Mouse (Mus musculus) retina, embryonic 14.5 days (tissue): ENCODE results near the gene Lst1.

Experiments
- DNase-seq: peaks from one replicate; pipeline ENCODE4 v3.0.0-alpha.2; 2015; ENCODE audit warnings: low spot score

Gene Lst1

DNA sequence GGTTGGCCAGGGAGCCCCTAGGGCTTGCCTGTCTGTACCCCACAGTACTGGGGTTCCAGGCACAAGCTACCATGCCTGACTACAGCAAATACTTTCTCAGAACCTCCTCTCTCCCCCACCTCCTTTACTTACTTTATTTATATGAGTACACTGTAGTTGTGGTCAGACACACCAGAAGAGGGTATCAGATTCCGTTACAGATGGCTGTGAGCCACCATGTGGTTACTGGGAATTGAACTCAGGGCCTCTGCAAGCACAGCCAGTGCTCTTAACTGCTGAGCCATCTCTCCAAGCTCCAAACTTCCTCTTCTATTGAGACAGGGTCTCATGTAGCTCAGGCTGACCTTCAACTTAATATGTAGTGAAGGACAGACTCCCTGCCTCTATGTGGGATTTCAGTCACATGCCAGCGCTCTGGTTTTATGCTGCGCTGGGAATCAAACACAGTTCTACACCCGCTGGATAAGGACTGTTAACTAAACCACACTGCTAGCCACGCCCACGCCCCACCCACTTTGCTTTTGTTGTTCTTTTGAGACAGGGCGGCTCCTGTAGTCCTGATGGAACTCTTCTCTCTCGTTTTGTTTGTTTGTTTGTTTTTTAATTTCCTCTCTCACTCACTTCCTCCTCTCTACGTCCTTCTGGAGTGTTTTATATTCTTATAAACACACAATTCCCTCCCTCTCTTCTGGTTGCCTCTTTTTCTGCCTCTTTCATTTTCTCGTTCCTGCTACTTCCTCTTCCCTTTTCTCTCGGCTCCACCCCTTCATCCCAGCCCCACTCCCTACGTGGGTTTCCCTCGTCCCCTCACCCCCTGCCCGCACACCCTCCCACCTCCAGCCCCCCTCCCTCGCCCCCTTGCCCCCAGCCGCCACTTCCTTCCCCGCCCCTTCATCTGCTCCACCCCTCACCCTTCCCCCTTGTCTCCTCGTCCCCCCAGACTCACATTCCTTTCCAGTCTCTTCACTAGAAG, 2.3 kb downstream of the Lst1 start:
- DNase-seq, result peak; percentile 73

DNA sequence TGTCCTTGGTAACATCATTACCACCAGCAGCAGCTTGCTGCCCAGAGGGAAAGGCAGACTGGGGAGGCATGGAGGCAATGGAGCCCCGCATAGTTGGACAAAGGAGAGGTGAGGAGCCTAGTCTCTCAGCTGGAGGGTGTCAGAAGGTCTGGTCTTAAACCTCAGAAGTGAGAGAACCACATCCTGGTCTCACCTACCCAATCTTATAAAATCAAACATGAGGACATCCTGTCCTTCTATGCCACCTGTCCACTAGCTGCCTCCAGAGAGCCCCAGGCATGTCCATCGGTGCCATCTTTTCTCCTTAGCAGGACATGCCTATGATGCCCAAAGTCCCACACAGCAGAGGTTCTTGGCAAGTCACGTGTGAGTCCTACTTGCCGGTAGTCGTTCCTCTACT, 8.1 kb downstream of the Lst1 start:
- no peak for DNase-seq

DNA sequence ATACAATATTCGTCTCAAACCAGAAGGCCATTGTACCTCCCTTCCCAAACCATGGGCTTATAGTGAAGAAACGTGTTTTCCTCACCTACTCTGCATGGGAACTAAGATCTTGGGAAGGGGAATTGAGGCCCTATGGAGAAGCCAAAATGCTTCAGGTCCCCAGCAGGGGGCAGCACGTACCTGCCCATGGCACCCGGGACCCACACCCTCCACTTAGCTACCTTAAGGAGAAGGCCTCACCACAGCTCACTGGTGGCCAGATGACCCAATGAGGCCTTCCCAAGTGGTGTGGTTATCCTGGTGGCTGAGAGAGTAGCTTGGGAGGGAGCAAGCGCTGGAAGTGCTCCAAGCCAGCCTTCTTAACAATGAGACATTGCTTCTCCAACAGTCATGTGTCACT, 9.7 kb downstream of the Lst1 start:
- DNase-seq, result peak; percentile 87

DNA sequence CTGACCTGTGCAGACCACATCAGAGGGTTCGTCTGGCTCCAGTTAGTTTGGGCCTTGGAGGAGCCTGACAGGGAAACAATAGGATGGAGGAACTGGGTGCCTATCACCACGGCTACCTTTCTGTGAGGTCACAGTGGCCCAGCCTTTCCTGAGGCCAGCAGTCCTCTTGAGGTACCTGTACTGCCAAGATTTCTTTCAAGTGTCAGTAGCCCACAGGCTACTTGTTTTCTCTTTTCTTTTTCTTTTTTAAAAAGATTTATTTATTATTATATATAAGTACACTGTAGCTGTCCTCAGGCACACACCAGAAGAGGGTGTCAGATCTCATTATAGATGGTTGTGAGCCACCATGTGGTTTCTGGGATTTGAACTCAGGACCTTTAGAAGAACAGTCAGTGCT, 12.3 kb downstream of the Lst1 start, which contains the start of gene Aif1:
Gene Aif1, minus strand, starts transcription at position 101 of the 400 bp plus-strand sequence.
- DNase-seq, result no peak

DNA sequence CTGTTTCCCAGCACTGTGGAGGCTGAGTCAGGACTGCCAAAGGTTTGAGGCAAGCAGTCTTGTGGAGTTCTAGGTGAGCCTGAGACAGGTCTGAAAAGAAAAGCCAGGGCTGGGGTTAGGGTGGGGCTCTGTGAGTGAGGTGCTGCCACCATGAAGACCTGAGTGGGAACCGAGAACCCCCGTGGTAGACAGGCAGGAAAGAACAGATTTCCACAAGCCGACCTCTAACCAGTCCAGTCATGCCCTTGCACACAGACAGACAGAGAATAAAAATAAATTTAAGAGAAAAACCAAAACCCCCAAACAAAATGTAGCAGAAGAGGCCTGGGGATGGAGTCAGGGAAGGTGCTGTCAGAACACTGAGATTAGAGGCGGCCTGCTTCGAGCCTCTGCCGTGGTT, 12.9 kb downstream of the Lst1 start:
- no peak for DNase-seq

DNA sequence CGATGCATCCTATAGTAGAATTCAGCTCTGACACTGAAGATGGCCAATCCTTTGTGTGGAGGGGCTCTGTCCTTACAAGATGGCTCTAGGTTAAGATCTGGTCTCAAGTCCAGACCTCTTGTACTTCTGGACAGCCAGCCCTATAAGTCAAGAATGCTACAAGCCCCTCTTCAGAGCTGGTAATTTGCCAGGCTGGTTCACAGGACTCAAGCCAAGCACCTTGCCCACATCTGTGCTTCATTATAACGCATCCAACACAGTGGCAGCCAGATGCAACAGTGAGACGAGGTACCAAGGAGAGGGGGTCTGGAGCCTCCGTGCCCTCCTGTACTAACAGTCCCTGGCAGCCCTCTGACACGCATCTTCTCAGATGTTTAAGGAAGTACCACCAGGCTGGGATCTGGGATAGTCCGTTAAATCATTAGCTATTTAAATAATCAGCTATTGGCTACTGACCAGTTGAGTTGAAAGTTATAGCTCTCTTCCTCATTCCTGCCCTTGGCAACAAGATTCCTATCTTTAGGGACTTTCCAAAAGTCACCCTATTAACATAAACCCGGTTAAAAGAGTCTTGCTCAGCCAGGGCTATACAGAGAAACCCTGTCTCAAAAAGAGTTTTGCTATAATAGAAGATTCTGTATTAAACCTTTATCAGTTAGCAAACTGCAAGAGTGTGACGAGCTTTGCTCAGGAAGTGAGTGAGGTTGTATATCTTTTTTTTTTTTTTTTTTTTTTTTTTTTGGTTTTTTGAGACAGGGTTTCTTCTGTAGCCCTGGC, 13.8 kb downstream of the Lst1 start:
- no peak for DNase-seq

DNA sequence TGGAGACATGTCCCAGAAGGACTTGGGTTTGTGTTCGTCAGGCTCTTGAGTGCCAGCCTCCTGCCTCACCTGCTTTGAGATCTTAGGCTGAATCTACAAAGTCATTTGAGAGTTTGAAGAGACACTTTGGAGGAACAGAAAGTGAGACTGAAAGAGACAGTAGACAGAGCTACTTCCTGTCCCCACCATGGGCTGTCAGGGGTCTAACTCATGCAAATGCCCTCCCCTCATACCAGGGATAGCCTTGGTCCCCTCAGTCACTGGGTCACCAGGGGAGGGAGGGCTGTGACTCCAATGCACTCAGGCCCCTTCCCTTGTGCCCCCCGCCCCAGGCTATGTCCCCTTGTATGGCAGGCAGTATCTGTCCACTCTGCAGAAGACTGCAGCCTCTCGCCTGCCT, 14.9 kb downstream of the Lst1 start:
- DNase-seq, result no peak

DNA sequence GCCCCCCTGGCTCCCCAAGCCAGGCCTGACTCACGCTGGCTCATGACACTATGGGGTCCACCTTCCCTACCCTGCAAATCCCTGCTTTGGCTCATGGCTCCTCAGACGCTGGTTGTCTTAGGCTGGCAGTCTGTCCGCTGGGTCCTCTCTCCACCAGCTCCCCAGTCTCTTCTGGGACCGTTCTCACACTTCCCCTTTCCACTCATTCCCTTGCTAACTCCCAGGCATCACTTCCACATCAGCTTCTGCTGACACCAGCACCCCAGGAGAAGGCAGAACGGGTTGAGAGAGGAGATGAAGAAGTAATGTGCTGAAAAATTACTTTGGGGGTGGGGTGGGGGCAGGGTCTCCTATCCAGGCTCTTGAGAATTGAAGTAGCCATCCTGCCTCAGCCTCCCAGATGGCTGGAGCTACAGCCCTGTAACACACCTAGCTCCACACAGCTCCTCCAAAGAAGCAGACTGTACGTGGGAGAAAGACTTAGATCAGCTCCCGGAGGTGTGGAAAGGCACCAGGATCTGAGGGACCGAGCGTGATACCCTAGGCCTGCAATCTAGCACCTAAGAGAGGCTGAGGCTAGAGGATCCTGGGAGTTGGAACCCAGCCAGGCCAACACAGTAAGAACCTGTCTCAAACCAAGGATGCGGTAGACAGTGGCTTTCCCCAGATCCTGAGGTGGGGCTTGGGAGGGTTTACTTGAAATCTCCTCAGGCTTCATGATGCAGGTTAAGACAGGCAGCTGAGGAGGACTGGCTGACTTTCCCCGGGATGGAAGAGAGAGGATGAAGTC, 15.6 kb downstream of the Lst1 start:
- no peak for DNase-seq

DNA sequence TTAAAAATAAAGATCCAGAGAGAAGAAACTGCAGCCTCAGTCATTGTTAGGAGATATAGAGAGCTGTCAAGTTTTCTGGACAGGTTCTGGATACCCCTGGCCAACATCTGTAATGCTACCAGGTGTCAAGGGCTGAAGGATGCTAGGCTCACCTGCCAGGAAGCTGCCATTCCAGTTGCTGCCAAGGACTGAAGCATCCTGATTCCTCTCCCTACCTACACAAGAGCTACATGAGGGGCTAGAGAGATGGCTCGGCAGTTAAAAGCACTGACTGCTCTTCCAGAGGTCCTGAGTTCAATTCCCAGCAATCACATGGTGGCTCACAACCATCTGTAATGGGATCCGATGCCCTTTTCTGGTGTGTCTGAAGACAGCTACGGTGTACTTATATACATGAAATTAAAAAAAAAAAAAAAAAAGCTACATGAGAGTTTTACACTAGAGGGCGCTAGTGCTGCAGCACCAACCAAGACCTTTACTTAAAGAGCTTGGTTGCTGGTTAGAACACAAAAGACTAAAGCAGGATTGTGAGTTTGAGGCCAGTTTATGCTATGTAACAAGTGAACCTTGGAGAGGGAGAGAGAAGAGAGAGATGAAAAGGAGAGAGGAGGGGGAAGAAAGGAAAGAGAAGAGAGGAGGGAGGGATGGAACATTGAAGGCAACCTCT, 19.6 kb downstream of the Lst1 start:
- peak; percentile 88 for DNase-seq

DNA sequence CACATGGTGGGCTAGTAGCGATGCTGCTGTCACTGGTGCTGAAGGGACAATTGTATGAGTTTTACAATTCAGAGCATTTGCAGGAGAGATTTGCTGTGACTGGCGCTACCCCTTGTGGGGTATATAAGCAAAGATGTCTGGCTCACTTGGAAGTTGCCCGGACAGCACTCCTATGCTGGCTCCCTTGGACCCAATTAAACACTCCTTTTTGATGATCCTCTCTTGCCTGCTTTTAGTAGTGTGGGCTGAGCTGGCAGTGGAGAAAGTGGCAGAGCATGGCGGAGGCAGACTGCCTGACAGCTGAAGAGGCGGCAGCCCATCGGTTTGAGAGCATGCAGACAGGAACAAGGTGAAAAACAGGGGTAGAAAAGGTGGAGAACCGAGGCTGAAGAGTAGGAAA, 20.4 kb downstream of the Lst1 start:
- no peak for DNase-seq

DNA sequence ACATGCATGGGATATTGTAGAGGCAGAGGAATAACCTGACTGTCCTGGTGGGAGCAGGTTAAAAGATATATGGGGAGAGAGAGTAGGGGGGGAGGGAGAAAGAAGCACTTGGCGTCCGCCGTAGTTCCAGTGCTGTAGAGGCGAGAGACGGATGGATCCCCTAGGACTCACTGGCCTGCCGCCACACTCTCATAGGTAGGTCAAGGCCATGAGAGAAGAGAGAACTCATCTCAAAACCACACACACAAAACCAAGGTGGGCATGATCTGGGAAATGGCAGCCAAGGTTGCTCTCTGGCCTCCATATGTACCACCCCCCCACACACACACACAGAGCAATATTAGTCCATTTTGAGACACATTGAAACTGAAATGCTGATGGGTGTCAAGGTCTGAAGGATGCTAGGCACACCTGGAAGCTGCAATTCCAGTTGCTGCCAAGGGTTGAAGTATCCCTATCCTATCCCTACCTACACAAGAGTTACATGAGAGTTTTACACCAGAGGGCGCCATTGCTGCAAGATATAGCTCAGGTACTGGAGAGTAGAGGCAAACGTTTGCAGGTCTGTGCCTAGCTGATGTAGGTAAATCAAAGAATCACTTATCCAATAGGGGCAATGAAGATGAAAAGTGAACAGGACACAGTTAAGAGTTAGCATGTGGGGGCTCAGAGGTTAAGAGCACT, 21.7 kb downstream of the Lst1 start:
- DNase-seq, result peak; percentile 78

DNA sequence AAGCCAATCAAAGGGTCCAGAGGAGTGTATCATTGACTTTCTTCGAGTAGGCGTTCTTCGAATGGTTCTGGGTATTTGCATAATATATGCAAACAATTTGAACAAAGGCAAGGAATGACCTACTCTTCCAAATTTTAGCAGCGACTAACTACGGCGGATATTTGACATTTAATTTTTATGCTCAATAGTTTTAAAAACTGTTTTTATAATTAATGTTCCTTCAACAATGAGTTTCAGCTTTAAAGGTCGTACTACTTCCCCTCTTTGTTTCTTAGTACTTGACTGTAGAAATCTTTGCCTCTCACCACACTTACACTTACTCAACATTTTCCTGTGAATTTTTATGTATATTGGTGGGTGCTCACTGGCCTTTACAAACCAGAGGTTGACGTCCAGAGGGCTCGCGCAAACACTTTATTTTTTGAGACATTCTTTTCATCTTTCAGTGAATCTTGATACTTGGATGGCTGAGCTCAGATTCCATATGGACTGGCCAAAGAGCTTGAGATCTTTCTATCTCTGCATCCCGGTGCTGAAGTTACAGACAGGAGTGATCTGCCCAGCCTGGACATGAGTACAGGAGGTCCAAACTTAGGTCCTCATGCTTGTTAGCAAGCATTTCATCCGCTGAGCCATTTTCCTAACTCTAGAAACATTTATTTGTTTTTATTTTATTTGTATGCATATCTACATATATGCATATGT, 22.6 kb downstream of the Lst1 start:
- no peak for DNase-seq

DNA sequence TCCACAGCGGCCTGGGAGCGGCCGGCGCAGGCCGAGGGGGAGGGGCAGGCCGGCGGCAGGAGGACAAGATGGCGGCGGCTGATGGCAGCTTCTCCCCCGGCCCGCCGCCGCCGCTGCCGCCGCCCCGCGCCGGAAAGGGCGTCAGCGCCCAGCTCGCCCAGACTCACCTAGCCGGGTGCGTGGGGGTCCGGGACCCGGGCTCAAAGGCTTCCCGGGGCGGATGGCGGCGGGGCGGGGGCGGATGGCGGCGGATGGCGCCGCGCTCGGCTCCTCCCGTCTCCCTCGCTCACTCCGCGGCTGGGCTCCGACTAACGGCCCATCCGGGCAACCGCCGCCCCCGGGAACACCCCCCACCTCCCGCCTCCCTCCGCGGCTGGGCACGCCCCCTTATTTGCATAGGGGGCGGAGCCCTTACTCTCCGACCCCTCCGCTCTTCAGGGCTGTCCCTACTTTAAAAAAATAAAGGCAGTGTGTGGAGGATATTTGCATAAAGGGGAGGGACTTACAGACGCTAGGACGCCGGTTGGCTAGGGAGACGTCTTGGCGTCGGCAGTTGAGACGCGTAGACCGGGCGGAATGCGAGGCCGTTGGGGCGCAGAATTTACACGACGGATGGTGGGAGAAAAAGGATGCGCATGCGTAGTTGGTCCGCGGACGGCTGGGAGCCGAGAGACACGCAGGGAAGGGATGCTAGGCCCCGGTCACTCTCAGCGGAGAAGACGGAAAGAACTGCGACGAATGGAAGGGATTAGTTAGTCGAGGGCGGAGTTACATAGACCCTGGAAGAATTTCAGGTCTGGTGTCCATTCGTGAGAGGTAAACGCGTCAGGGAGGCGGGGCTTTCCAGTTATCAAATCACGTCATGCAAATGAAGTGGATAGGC, 23.4 kb downstream of the Lst1 start, which contains the start of gene Prrc2a:
Gene Prrc2a, minus strand, starts transcription at position 330 of the 883 bp plus-strand sequence.
- peak; percentile 99 for DNase-seq

DNA sequence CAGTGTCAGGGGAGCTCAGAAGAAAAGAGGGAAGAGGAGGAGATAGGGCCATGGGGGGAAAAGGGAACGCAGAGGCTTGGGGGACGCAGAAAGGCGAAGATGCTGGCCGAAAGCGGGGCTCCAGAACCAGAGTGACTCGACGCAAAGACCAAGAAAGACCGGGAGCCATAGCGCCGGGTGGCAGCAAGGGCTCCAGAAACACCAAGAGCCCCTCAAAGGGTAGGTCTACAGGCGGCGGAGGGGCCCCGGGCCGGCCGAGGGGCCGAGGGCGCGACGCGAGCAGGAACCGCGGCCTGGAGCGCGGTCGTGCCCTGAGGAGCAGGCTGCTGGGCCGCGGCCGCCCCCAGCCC, 24.0 kb downstream of the Lst1 start:
- no peak for DNase-seq

DNA sequence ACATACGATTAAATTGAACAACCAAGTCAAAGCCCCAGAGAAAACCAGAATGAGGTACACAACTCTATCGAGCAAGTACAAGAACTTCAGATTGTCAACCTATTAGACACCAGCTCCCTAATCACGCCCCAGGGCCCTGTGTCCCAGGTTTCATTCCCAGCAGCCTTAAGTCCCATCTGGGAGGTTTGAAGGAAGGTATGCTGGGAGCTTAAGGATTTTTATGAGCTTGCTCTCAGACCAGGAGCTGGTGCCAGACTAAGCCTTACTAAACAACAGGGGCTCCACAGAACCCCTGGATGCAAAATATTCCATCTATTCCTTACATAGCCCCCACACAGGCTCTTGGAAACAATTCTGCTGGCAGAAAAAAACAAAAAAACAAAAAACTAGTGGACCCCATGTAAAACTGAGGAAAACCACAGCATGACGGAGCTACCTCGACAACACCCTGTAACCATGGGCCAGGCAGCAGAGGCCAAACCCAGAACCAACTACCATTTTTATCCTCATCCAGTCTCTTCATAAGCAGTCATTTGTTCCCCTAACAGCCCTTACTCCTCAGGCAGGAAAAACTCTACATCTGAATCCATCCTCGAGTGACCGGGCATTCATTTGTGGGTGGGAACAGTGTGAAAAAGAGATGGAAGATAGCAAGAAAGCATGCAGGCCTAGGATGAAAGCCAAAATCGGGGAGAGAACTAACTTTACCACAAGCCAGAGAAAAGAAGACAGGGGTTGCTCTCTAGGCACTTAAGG, 24.7 kb downstream of the Lst1 start:
- DNase-seq, result no peak

DNA sequence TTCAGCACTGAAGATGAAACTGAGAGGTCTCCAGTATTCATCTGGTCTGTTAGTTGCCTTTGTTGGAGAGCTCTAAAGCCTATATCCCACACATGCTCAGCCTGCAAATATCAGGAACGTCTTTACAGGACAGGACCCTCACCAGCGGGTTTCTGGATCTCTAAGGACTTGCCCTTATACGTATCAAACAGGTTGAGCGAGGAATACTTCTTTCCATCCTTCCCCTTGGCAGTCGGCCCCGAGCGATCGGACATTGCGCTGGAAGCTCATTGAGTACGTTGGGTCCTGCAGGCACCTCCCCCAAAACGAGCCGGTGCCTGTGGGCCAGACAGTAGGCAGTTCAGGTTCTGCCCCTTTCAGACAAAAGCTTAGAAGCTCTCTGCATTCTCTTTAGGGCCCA, 25.5 kb downstream of the Lst1 start:
- DNase-seq, result no peak

DNA sequence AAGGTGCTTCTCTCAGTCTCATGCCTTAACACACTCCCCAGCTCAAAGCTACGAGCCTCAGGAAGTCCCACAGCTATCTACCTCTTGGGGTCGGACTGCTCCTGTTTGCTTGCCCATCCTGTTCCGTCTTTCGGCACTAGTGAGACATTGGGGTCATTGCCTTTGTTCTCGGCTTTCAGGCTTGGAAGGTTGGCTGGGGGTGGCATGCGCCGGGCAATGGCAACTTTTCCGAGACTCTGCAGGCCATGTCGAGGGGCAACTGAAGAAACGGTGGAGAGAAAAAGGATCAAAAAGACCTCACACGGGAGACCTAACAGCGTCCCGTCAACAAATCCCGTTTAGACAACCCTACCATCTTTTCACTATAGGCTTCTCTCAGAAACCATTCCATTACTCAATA, 26.1 kb downstream of the Lst1 start:
- no peak for DNase-seq

DNA sequence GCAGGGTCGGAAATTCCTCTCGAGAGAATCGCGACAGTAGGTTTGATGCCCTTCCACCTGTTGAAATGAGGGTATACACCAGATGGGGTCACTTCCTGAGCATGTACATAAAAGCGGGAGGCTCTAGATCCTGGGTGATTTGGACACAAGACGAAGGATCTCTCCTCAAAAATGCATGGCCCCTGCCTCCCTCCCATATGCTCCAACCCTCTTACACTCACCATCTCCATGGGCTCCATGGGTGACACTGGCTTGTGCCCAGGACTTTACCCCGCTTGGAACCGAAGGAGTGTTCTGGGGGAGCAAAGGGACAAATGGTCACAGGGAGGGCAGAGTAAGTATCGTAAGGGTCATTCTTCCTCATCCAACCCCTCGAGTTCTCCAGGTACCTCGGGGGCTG, 26.8 kb downstream of the Lst1 start:
- no peak for DNase-seq

DNA sequence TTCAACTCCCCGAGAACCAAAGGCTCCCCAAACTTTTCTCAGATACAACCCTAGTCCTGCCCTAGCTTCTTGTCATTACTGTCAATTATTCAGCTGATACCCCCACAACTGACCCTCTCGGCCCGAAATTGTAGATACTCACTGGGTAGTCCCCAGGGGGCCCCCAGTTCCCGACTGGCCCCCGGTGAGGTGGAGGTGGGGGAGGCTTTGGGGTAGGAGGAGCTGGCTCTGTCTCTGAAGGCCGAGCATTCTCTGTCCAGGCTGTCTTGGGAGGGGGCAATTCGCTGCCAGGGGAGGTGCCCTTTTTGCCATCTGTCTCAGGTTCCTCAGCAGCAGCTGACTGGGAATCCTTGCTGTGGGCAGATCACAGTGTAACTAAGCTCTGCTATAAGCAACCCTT, 28.6 kb downstream of the Lst1 start:
- DNase-seq, result no peak
